Mouse (Mus musculus) WW6 (cell line): ENCODE results near the gene Col15a1.
A peak's percentile ranks its signal among the peaks of the same experiment; 100 is the strongest.

Experiments
- DNase-seq: peaks from one replicate; pipeline ENCODE4 v3.0.0-alpha.2; 2013; ENCODE audit warnings: low read depth, low spot score

The Col15a1 gene

GRCm38 (mm10) chr4:47207969-47208420 lies at the start of gene Col15a1:
TSS of gene Col15a1 (plus strand) at chr4:47208161.
- DNase-seq: no peak

GRCm38 (mm10) chr4:47161103-47161755 lies 46.7 kb upstream of the Col15a1 start:
- no peak for DNase-seq

- no peak for DNase-seq
These were observed 46.0 kb upstream of the Col15a1 start for GRCm38 (mm10) chr4:47161756-47162587.

- no peak for DNase-seq
These were observed 35.6 kb upstream of the Col15a1 start for GRCm38 (mm10) chr4:47172314-47172713.

GRCm38 (mm10) chr4:47177101-47177500 lies 30.9 kb upstream of the Col15a1 start:
- no peak for DNase-seq

- DNase-seq: no peak
These were observed 29.6 kb upstream of the Col15a1 start for GRCm38 (mm10) chr4:47178261-47178961.

GRCm38 (mm10) chr4:47179535-47179934 lies 28.4 kb upstream of the Col15a1 start:
- no peak for DNase-seq

GRCm38 (mm10) chr4:47184058-47184661 lies 23.8 kb upstream of the Col15a1 start:
- no peak for DNase-seq

GRCm38 (mm10) chr4:47186514-47186913 lies 21.4 kb upstream of the Col15a1 start:
- no peak for DNase-seq

GRCm38 (mm10) chr4:47196173-47196572 lies 11.8 kb upstream of the Col15a1 start:
- DNase-seq: no peak

- DNase-seq: no peak
These were observed 4.3 kb upstream of the Col15a1 start for GRCm38 (mm10) chr4:47203643-47204042.

GRCm38 (mm10) chr4:47205846-47206245 lies 2.1 kb upstream of the Col15a1 start:
- no peak for DNase-seq

GRCm38 (mm10) chr4:47208421-47208991 lies 545 bp downstream of the Col15a1 start:
- peak; percentile 24 for DNase-seq

- DNase-seq: no peak
These were observed 1.5 kb downstream of the Col15a1 start for GRCm38 (mm10) chr4:47209466-47209865.

- DNase-seq: no peak
These were observed 10.9 kb downstream of the Col15a1 start for GRCm38 (mm10) chr4:47218828-47219227.

GRCm38 (mm10) chr4:47219393-47219792 lies 11.4 kb downstream of the Col15a1 start:
- DNase-seq: no peak

GRCm38 (mm10) chr4:47220544-47220943 lies 12.6 kb downstream of the Col15a1 start:
- no peak for DNase-seq

- no peak for DNase-seq
These were observed 14.2 kb downstream of the Col15a1 start for GRCm38 (mm10) chr4:47222146-47222545.

- DNase-seq: no peak
These were observed 18.0 kb downstream of the Col15a1 start for GRCm38 (mm10) chr4:47225920-47226319.

- no peak for DNase-seq
These were observed 19.1 kb downstream of the Col15a1 start for GRCm38 (mm10) chr4:47227101-47227500.

- DNase-seq: no peak
These were observed 19.8 kb downstream of the Col15a1 start for GRCm38 (mm10) chr4:47227756-47228155.
